Mouse (Mus musculus) hindbrain, embryonic 13.5 days (tissue): ENCODE results near the gene Cpped1. TPM values are rescaled to one million over a fixed set of nuclear protein-coding genes. Genes with fewer than 3 reads are reported as not detected.

Experiments used
- ATAC-seq: fragments of 200-750 bp; cut with Nextera tagmentation; 2 replicates; pipeline ENCODE4 v1.8.0; 2017; ENCODE audit warnings: moderate TSS enrichment; ENCODE audit not compliant: low FRiP score
- H3K27ac ChIP-seq: fragments of 300-500 bp; sonication (generic); 2 replicates; pipeline ENCODE4 v1.5.1; 2015; ENCODE audit warnings: inconsistent platforms, mild to moderate bottlenecking, moderate library complexity
- H3K27me3 ChIP-seq: fragments of 300-500 bp; sonication (generic); 2 replicates; pipeline ENCODE4 v1.6.1; 2015; ENCODE audit warnings: mild to moderate bottlenecking, inconsistent platforms
- H3K36me3 ChIP-seq: fragments of 300-500 bp; sonication (generic); 2 replicates; pipeline ENCODE4 v1.6.1; 2015; ENCODE audit warnings: mild to moderate bottlenecking, inconsistent platforms
- H3K4me1 ChIP-seq: fragments of 300-500 bp; sonication (generic); replicated peaks from 2 replicates; pipeline ENCODE4 v1.6.1; 2015; ENCODE audit warnings: inconsistent platforms
- H3K4me2 ChIP-seq: fragments of 300-500 bp; sonication (generic); 2 replicates; pipeline ENCODE4 v1.6.1; 2015; ENCODE audit warnings: inconsistent platforms, mild to moderate bottlenecking, moderate library complexity
- H3K4me3 ChIP-seq: fragments of 300-500 bp; sonication (generic); 2 replicates; pipeline ENCODE4 v1.5.1; 2015; ENCODE audit warnings: mild to moderate bottlenecking, inconsistent platforms
- H3K9ac ChIP-seq: fragments of 300-500 bp; sonication (generic); 2 replicates; pipeline ENCODE4 v1.6.1; 2015; ENCODE audit warnings: mild to moderate bottlenecking, inconsistent platforms
- H3K9me3 ChIP-seq: fragments of 300-500 bp; sonication (generic); 2 replicates; pipeline ENCODE4 v1.6.1; 2016; ENCODE audit warnings: inconsistent platforms
- WGBS: fragments of 180-500 bp; shearing (Covaris S2); methylation state at CpG from one replicate; pipeline ENCODE4 v1.1.7; 2015; 5-methylcytosine and 5-hydroxymethylcytosine counted together
- polyA plus RNA-seq: library from polyadenylated mRNA; unstranded; fragments of >200 nt; fragmentation: Nextera tagmentation; extraction: Ambion mirVana; gene quantifications from 2 replicates; pipeline ENCODE4 v1.2.1, GENCODE M21; 2015

The Cpped1 gene
- polyA plus RNA-seq, 1 experiment from 2014 or later: 14.3 TPM

DNA sequence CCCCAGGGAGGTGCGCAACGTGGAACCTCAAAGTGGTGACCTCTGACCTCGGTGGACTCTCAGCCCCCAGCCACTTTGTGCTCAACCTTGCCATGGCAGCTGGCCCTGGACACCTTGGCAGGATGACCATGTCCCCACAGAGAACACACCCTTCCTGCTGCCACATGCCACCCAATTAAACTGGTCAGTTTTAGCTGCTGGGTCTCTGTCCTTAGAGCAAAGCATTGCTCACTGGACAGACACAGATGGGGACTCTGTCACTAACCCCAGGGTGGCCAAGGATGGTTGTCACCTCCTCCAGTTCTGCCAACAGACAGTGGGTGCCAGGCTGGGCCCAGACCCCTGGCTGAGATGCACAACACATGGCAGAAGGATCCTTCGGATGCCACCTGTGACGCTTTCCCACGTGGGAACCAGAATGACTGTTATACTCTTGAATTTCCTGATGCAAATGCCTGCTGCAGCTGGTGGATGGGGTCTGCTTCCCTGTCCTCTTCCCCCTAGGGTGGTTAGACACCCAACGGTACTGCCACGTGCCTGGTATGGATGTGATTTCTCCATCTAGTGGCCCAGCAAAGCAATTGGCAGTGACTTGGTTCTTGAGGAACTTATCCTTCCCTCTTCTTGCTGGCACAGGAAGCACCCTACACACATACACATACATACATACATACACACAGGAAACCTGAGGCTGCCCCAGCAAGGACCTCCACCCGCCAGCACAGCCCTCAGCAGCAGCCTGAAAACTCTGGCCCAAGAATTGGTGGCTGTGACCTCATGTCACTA lies 153.8 kb downstream of the Cpped1 start:
- H3K4me3 ChIP-seq: no peak overlapping the region

DNA sequence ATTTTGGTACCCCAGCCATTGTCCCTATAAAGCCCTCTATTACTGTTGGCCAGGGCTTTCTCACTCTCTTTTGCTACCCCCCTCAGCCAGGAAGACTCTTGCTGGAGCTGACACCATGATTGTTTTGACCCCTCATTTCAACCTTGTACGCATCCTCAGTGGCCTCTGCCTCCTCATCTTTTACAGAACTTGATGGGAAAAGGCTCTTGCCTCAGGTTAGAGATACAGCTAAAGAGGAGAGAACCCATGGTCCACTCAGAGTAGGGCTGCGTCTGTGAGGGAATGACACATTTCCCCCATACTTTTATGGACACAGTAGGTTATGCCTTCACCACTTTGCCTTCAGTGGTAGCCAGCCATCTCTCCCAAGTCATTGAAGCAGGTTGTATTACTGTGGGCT lies 155.1 kb downstream of the Cpped1 start:
- ATAC-seq: no peak
- no peaks in the 10 kb centered on the region for H3K9me3 ChIP-seq
- H3K9ac ChIP-seq: no peak overlapping the region
- no peaks in the 10 kb centered on the region for H3K4me1 ChIP-seq
- no peak overlapping the region for H3K4me3 ChIP-seq
- H3K27me3 ChIP-seq: no peaks in the 10 kb centered on the region
- H3K27ac ChIP-seq: no peak overlapping the region
- WGBS: 94% methylated on average over 2 of the region's 2 CpGs
- peaks cover 16% of the 10 kb centered on the region for H3K36me3 ChIP-seq
- H3K4me2 ChIP-seq: no peak overlapping the region

More for the DNA sequence above, 153.8 kb downstream of the Cpped1 start:
- 86% methylated on average over 9 of the region's 9 CpGs for WGBS
- Histone ChIP-seq H3K27ac (no peak overlapping the region), H3K27me3 (no peaks in the 10 kb centered on the region), H3K4me2 (no peak overlapping the region), H3K4me1 (no peaks in the 10 kb centered on the region), H3K36me3 (peaks cover 16% of the 10 kb centered on the region), H3K9ac (no peak overlapping the region), H3K9me3 (no peaks in the 10 kb centered on the region)
- ATAC-seq: no peak

Other genes with a start within 250 kb of the Cpped1 start
- 4.2 and 5.1 TPM in 2 replicates for gene Shisa9, start 74.7 kb upstream of the Cpped1 start, polyA plus RNA-seq